Mouse (Mus musculus) gastrocnemius, adult 8-10 months (tissue): ENCODE data around the gene N4bp1. TPM values are rescaled to one million over a fixed set of nuclear protein-coding genes. Genes with fewer than 3 reads are reported as not detected.

Experiments used
- DNase-seq, 2 experiments: peaks; one replicate each; pipeline ENCODE4 v3.0.0; 2022; ENCODE audit warnings: low spot score in 2 of 2
- total RNA-seq, 4 experiments: library from RNA; stranded (reverse); gene quantifications; 2 replicates each; pipeline ENCODE4 v1.2.4; 2022

The N4bp1 gene
- total RNA-seq, 4 experiments from 2014 or later: 16.6 to 18.9 (median 18.1) TPM

GRCm38 (mm10) chr8:86766548-86767211 lies 118.4 kb downstream of the N4bp1 start:
- DNase-seq: no peak

GRCm38 (mm10) chr8:86765669-86766068 lies 119.4 kb downstream of the N4bp1 start:
- no peak for DNase-seq

- DNase-seq: no peak
Measured at GRCm38 (mm10) chr8:86765155-86765554, 119.9 kb downstream of the N4bp1 start.

GRCm38 (mm10) chr8:86762806-86763205 lies 122.3 kb downstream of the N4bp1 start:
- DNase-seq: no peak

DNA sequence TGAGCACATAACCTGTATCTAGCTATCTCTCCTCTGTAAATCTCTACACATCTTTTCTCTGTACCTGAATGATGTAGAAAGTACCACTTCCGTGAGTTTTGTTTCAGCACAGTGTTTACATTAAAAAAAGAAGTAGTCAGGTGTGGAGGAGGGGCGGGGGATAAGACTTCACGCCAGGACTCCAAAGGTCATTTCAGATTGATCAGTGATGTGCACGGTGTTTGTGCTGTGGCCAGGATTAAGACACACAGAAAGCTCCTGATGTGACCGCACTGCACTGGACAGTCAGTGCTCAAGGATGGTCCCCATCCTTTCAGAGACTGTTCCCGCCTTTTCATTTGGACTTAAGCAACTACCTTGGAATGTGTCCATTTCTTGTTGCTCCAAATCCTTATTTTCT lies 124.3 kb downstream of the N4bp1 start:
- DNase-seq: no peak

- DNase-seq: no peak
Measured at GRCm38 (mm10) chr8:86759090-86759491, 126.0 kb downstream of the N4bp1 start.

- no peak for DNase-seq
Measured at GRCm38 (mm10) chr8:86758651-86759050, 126.4 kb downstream of the N4bp1 start.

Other genes with a start within 250 kb of the N4bp1 start
- 1 to 10 TPM; 1.5 to 7.1 (median 4.4) TPM for gene Gm10638, start 139.6 kb downstream of the N4bp1 start, total RNA-seq
- gene Siah1a, start 139.3 kb downstream of the N4bp1 start, total RNA-seq: 10 to 100 TPM; 10.4 to 14.5 (median 11.7) TPM